Mouse (Mus musculus): Measurements from ENCODE around the gene Slco2a1. TPM values are rescaled to one million over a fixed set of nuclear protein-coding genes. Genes with fewer than 3 reads are reported as not detected.

Slco2a1 gene
- polyA plus RNA-seq, 1 experiment from 2014 or later: 17.5 TPM

- Histone ChIP-seq H3K4me1 (0 out of 2 replicates have a peak, but pooled peaks cover 3% of the 10 kb centered on the region), H3K36me3 (no peaks in the 10 kb centered on the region), H3K27me3 (no peaks in the 10 kb centered on the region), H3K9me3 (no peaks in the 10 kb centered on the region), H3K27ac (no peak overlapping the region), H3K9ac (no peak overlapping the region), H3K4me2 (no peak overlapping the region), H3K4me3 (no peak overlapping the region)
- 77% methylated on average over 9 of the region's 9 CpGs for WGBS
- ATAC-seq (ENCODE audit: borderline replicate concordance, extremely low read depth, low FRiP score, low TSS enrichment): no peak
Measured at GRCm38 (mm10) chr9:102964644-102965043, 23.9 kb upstream of the Slco2a1 start.

- WGBS: 78% methylated on average over 2 of the region's 2 CpGs
- Histone ChIP-seq H3K36me3 (no peaks in the 10 kb centered on the region), H3K27me3 (no peaks in the 10 kb centered on the region), H3K9ac (no peak overlapping the region), H3K27ac (no peak overlapping the region), H3K4me3 (no peak overlapping the region), H3K4me2 (no peak overlapping the region), H3K9me3 (no peaks in the 10 kb centered on the region), H3K4me1 (no peaks in the 10 kb centered on the region; the same call in 1 of the 2 replicates)
- no peak for ATAC-seq (ENCODE audit: borderline replicate concordance, extremely low read depth, low FRiP score, low TSS enrichment)
Measured at GRCm38 (mm10) chr9:102972393-102973050, 16.0 kb upstream of the Slco2a1 start.

GRCm38 (mm10) chr9:102975887-102976286 is 12.6 kb upstream of the Slco2a1 start:
- Histone ChIP-seq H3K27ac (no peak overlapping the region), H3K4me1 (peaks cover 5% of the 10 kb centered on the region; the same call in 1 of the 2 replicates), H3K36me3 (no peaks in the 10 kb centered on the region), H3K9ac (no peak overlapping the region), H3K27me3 (no peaks in the 10 kb centered on the region), H3K4me2 (no peak overlapping the region), H3K9me3 (no peaks in the 10 kb centered on the region), H3K4me3 (no peak overlapping the region)
- no peak for ATAC-seq (ENCODE audit: borderline replicate concordance, extremely low read depth, low FRiP score, low TSS enrichment)
- WGBS: 87% methylated on average over 2 of the region's 2 CpGs

- no peak for ATAC-seq (ENCODE audit: borderline replicate concordance, extremely low read depth, low FRiP score, low TSS enrichment)
- H3K27ac ChIP-seq: no peak overlapping the region
- no peak overlapping the region for H3K4me3 ChIP-seq
- WGBS: 56% methylated on average over 1 of the region's 1 CpGs
- H3K27me3 ChIP-seq: no peaks in the 10 kb centered on the region
- H3K9me3 ChIP-seq: no peaks in the 10 kb centered on the region
- H3K4me2 ChIP-seq: no peak overlapping the region
- no peaks in the 10 kb centered on the region for H3K36me3 ChIP-seq
- H3K4me1 ChIP-seq: peaks cover 12% of the 10 kb centered on the region
- no peak overlapping the region for H3K9ac ChIP-seq
Measured at GRCm38 (mm10) chr9:102977090-102977489, 11.4 kb upstream of the Slco2a1 start.

GRCm38 (mm10) chr9:102977791-102978492 is 10.6 kb upstream of the Slco2a1 start:
- ATAC-seq (ENCODE audit: borderline replicate concordance, extremely low read depth, low FRiP score, low TSS enrichment): peak; percentile 73
- no peaks in the 10 kb centered on the region for H3K36me3 ChIP-seq
- no peak overlapping the region for H3K9ac ChIP-seq
- peaks cover 12% of the 10 kb centered on the region for H3K4me1 ChIP-seq
- H3K4me2 ChIP-seq: no peak overlapping the region
- peak overlapping the region; percentile 46 for H3K27ac ChIP-seq
- H3K27me3 ChIP-seq: no peaks in the 10 kb centered on the region
- 46% methylated on average over 9 of the region's 9 CpGs for WGBS
- no peak overlapping the region for H3K4me3 ChIP-seq
- no peaks in the 10 kb centered on the region for H3K9me3 ChIP-seq

- H3K9ac ChIP-seq: no peak overlapping the region
- H3K27ac ChIP-seq: no peak overlapping the region
- no peak overlapping the region for H3K4me3 ChIP-seq
- peaks cover 12% of the 10 kb centered on the region for H3K4me1 ChIP-seq
- H3K27me3 ChIP-seq: no peaks in the 10 kb centered on the region
- no peak overlapping the region for H3K4me2 ChIP-seq
- H3K9me3 ChIP-seq: no peaks in the 10 kb centered on the region
- H3K36me3 ChIP-seq: no peaks in the 10 kb centered on the region
- 82% methylated on average over 3 of the region's 3 CpGs for WGBS
- no peak for ATAC-seq (ENCODE audit: borderline replicate concordance, extremely low read depth, low FRiP score, low TSS enrichment)
Measured at GRCm38 (mm10) chr9:102979011-102979700, 9.4 kb upstream of the Slco2a1 start.

- Histone ChIP-seq H3K27me3 (no peaks in the 10 kb centered on the region), H3K27ac (no peak overlapping the region), H3K4me1 (peaks cover 12% of the 10 kb centered on the region), H3K4me2 (no peak overlapping the region), H3K4me3 (no peak overlapping the region), H3K9me3 (no peaks in the 10 kb centered on the region), H3K36me3 (no peaks in the 10 kb centered on the region), H3K9ac (no peak overlapping the region)
- 48% methylated on average over 10 of the region's 10 CpGs for WGBS
- no peak for ATAC-seq (ENCODE audit: borderline replicate concordance, extremely low read depth, low FRiP score, low TSS enrichment)
Measured at GRCm38 (mm10) chr9:102979956-102980355, 8.6 kb upstream of the Slco2a1 start.

GRCm38 (mm10) chr9:102980420-102980819 is 8.1 kb upstream of the Slco2a1 start:
- H3K4me2 ChIP-seq: no peak overlapping the region
- no peak for ATAC-seq (ENCODE audit: borderline replicate concordance, extremely low read depth, low FRiP score, low TSS enrichment)
- H3K4me1 ChIP-seq: peaks cover 12% of the 10 kb centered on the region
- H3K27me3 ChIP-seq: no peaks in the 10 kb centered on the region
- H3K9ac ChIP-seq: no peak overlapping the region
- H3K27ac ChIP-seq: no peak overlapping the region
- H3K4me3 ChIP-seq: no peak overlapping the region
- H3K9me3 ChIP-seq: no peaks in the 10 kb centered on the region
- WGBS: 84% methylated on average over 5 of the region's 5 CpGs
- no peaks in the 10 kb centered on the region for H3K36me3 ChIP-seq

- no peak overlapping the region for H3K4me3 ChIP-seq
- H3K4me2 ChIP-seq: no peak overlapping the region
- H3K36me3 ChIP-seq: no peaks in the 10 kb centered on the region
- no peak overlapping the region for H3K27ac ChIP-seq
- H3K4me1 ChIP-seq: peaks cover 12% of the 10 kb centered on the region
- H3K27me3 ChIP-seq: no peaks in the 10 kb centered on the region
- 83% methylated on average over 2 of the region's 2 CpGs for WGBS
- no peaks in the 10 kb centered on the region for H3K9me3 ChIP-seq
- no peak for ATAC-seq (ENCODE audit: borderline replicate concordance, extremely low read depth, low FRiP score, low TSS enrichment)
- H3K9ac ChIP-seq: no peak overlapping the region
Measured at GRCm38 (mm10) chr9:102981791-102982190, 6.7 kb upstream of the Slco2a1 start.

GRCm38 (mm10) chr9:102982376-102982775 is 6.1 kb upstream of the Slco2a1 start:
- ATAC-seq (ENCODE audit: borderline replicate concordance, extremely low read depth, low FRiP score, low TSS enrichment): no peak
- Histone ChIP-seq H3K4me1 (peaks cover 12% of the 10 kb centered on the region), H3K9me3 (no peaks in the 10 kb centered on the region), H3K9ac (no peak overlapping the region), H3K36me3 (no peaks in the 10 kb centered on the region), H3K27me3 (no peaks in the 10 kb centered on the region), H3K27ac (no peak overlapping the region), H3K4me3 (no peak overlapping the region), H3K4me2 (no peak overlapping the region)
- 90% methylated on average over 3 of the region's 3 CpGs for WGBS

- Histone ChIP-seq H3K27ac (no peak overlapping the region), H3K27me3 (no peaks in the 10 kb centered on the region), H3K4me2 (no peak overlapping the region), H3K4me1 (peaks cover 6% of the 10 kb centered on the region), H3K36me3 (no peaks in the 10 kb centered on the region), H3K9ac (no peak overlapping the region), H3K9me3 (no peaks in the 10 kb centered on the region), H3K4me3 (no peak overlapping the region)
- 54% methylated on average over 1 of the region's 1 CpGs for WGBS
- ATAC-seq (ENCODE audit: borderline replicate concordance, extremely low read depth, low FRiP score, low TSS enrichment): no peak
Measured at GRCm38 (mm10) chr9:102985111-102985510, 3.4 kb upstream of the Slco2a1 start.

- H3K4me3 ChIP-seq: no peak overlapping the region
- H3K27ac ChIP-seq: no peak overlapping the region
- H3K9ac ChIP-seq: no peak overlapping the region
- H3K36me3 ChIP-seq: no peaks in the 10 kb centered on the region
- no peaks in the 10 kb centered on the region for H3K27me3 ChIP-seq
- H3K9me3 ChIP-seq: no peaks in the 10 kb centered on the region
- no peak for ATAC-seq (ENCODE audit: borderline replicate concordance, extremely low read depth, low FRiP score, low TSS enrichment)
- 32% methylated on average over 4 of the region's 4 CpGs for WGBS
- H3K4me2 ChIP-seq: no peak overlapping the region
- peaks cover 6% of the 10 kb centered on the region for H3K4me1 ChIP-seq
Measured at GRCm38 (mm10) chr9:102985939-102986338, 2.6 kb upstream of the Slco2a1 start.
